Mouse (Mus musculus) small intestine, adult 2 months (tissue): Measurements from ENCODE around the gene Eef1akmt3. TPM values are rescaled to one million over a fixed set of nuclear protein-coding genes. Genes with fewer than 3 reads are reported as not detected.
"Not testable (repeated sequence)": the region's sequence is repeated elsewhere in the genome, so short reads cannot be mapped to it uniquely, and the experiment has no call there.

ENCODE experiments used
- H3K27ac ChIP-seq: fragments of 200-500 bp; 2 replicates; pipeline ENCODE4 v1.5.1; 2012; ENCODE audit warnings: low read depth, low read length, control low read depth, inconsistent platforms; ENCODE audit not compliant: insufficient read depth
- H3K27me3 ChIP-seq: fragments of 200-500 bp; 2 replicates; pipeline ENCODE4 v1.6.1; 2012; ENCODE audit warnings: mild to moderate bottlenecking, moderate library complexity, low read length, inconsistent platforms; ENCODE audit not compliant: control insufficient read depth, insufficient read depth
- H3K36me3 ChIP-seq: fragments of 200-500 bp; 2 replicates; pipeline ENCODE4 v1.6.1; 2012; ENCODE audit warnings: mild to moderate bottlenecking, low read length, control low read depth, inconsistent platforms; ENCODE audit not compliant: control insufficient read depth, insufficient read depth
- H3K4me1 ChIP-seq: fragments of 200-500 bp; 2 replicates; pipeline ENCODE4 v1.6.1; 2012; ENCODE audit warnings: low read length, inconsistent platforms, mixed read lengths; ENCODE audit not compliant: control insufficient read depth, insufficient read depth, insufficient read length
- H3K4me3 ChIP-seq: fragments of 200-500 bp; 2 replicates; pipeline ENCODE4 v1.5.1; 2012; ENCODE audit warnings: low read depth, mild to moderate bottlenecking, control low read depth, inconsistent platforms, low read length, moderate library complexity
- CTCF ChIP-seq: fragments of 200-500 bp; IDR thresholded peaks from 2 replicates; pipeline ENCODE4 v1.5.1; 2012; ENCODE audit warnings: low read depth, mild to moderate bottlenecking, control low read depth, inconsistent platforms, low read length, moderate library complexity, mixed read lengths; ENCODE audit not compliant: insufficient replicate concordance, insufficient read length; ENCODE audit errors: extremely low read depth
- POLR2A ChIP-seq: fragments of 200-500 bp; IDR thresholded peaks from 2 replicates; pipeline ENCODE4 v1.6.1; 2012; ENCODE audit warnings: low read depth, mild to moderate bottlenecking, control low read depth, inconsistent platforms, low read length, moderate library complexity
- WGBS: fragments of 180-500 bp; shearing (Covaris S2); methylation state at CpG from one replicate; pipeline ENCODE4 v1.1.7; 2018; 5-methylcytosine and 5-hydroxymethylcytosine counted together
- polyA plus RNA-seq: library from polyadenylated mRNA; depleted of rRNA; stranded (reverse); fragments of >200 nt; gene quantifications from 2 replicates; pipeline ENCODE4 v1.2.3, GENCODE M21; 2012

Eef1akmt3 gene
- polyA plus RNA-seq, 1 experiment, result 1.2 TPM

DNA sequence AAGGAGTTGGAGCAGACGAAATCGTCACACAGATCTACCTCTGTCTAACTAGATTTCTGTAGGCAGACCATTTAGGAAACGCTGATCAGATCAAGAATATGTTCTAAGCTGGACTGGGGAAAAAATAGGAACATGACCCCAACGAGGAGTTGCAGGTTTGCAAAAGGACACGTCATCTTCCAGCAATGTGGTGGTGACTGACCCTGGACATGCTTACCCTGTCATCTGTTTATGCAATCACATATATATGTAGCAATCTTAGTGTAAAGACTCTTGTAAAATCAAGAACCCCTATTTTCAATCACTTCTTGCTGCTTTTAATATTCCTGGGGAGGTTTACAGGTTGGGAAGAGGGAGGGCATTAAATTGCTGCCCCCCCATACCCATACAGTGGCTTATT is 21.2 kb upstream of the Eef1akmt3 start:
- Histone ChIP-seq H3K36me3 (peaks cover 17% of the 10 kb centered on the region), H3K4me1 (peaks cover 19% of the 10 kb centered on the region), H3K4me3 (no peak overlapping the region), H3K27me3 (peaks cover 9% of the 10 kb centered on the region), H3K27ac (no peak overlapping the region)
- TF ChIP-seq POLR2A (no peak), CTCF (no peak)
- WGBS, result 66% methylated on average over 5 of the region's 5 CpGs

DNA sequence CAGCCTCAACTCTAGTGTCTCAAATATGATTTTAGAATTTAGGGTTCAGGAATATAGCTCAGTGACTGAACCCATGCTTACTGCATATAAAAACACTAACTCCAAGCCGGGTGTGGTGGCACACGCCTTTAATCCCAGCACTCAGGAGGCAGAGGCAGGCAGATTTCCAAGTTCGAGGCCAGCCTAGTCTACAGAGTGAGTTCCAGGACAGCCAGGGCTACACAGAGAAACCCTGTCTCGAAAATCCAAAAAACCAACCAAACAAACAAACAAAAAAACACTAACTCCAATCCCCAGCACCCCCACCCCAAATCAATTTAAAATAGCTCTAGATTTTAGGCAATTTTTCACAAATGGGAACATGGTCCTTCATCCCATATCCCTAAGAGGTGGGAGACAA is 20.8 kb upstream of the Eef1akmt3 start:
- H3K27me3 ChIP-seq, H3K27ac ChIP-seq, H3K4me3 ChIP-seq: not testable (repeated sequence)
- 75% methylated on average over 4 of the region's 4 CpGs for WGBS
- H3K36me3 ChIP-seq, result peaks cover 13% of the 10 kb centered on the region
- H3K4me1 ChIP-seq, result peaks cover 19% of the 10 kb centered on the region

DNA sequence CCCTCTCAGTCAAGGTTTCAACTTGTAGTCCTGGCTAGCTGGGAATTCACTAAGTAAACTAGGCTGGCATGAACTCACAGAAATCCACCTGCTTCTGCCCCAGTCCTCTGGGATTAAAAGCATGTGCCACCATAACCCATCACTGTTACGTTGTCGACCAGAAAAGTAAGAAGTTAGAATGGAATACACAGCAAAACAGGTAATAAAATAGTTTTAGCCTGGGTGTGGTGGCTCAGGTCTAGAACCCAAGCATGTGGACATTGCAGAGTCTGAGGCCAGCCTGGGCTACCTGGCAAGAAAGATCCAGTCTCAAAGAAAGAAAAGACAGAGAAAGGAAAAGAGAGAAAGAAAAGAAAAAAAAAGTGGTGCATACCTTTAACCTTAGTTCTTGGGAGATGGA is 20.2 kb upstream of the Eef1akmt3 start:
- Histone ChIP-seq H3K4me1 (peaks cover 15% of the 10 kb centered on the region), H3K27ac (no peak overlapping the region), H3K4me3 (no peak overlapping the region), H3K27me3 (peaks cover 9% of the 10 kb centered on the region), H3K36me3 (peaks cover 8% of the 10 kb centered on the region)
- WGBS, result 79% methylated on average over 2 of the region's 2 CpGs
- TF ChIP-seq CTCF (no peak), POLR2A (no peak)

DNA sequence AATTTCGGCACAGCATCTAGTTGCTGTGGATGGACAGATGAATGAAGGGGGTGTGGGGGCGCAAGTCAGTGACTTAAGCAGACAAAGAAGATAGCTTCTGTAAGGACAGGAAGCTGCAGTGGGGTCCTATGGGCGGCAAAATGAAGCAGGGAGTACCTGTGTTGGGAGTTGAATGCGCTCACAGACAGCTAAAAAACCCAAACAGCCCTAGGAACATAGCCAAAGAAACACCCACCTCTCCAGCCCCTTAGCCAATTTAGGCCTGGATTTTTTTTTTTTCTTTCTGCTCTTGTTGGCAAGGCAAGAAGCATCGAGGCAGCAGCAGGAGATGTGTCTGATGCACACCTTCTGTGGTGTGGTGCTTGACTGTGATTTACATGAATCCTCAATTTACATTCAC is 19.8 kb upstream of the Eef1akmt3 start:
- Histone ChIP-seq H3K36me3 (peaks cover 11% of the 10 kb centered on the region), H3K27ac (no peak overlapping the region), H3K4me3 (no peak overlapping the region), H3K27me3 (peaks cover 9% of the 10 kb centered on the region), H3K4me1 (peaks cover 13% of the 10 kb centered on the region)
- WGBS, result 79% methylated on average over 5 of the region's 5 CpGs
- TF ChIP-seq POLR2A, result no peak
- no peak for TF ChIP-seq CTCF

- H3K27ac ChIP-seq, result no peak within 1 kb of the TSS
- WGBS, result 1% methylated on average over 61 of the region's 72 CpGs
- no peak for TF ChIP-seq POLR2A
- TF ChIP-seq CTCF, result no peak
- H3K4me1 ChIP-seq, result peaks cover 11% of the 10 kb centered on the region
- peak within 1 kb of the TSS; percentile 75 for H3K4me3 ChIP-seq
- peaks cover 10% of the 10 kb centered on the region for H3K36me3 ChIP-seq
- peaks cover 9% of the 10 kb centered on the region for H3K27me3 ChIP-seq
Observed at GRCm38 (mm10) chr10:127059968-127060916, 18.9 kb upstream of the Eef1akmt3 start, which contains the start of gene March9. Gene March9, minus strand, starts transcription at chr10:127060184.

- peaks cover 6% of the 10 kb centered on the region; the same call in 1 of the 2 replicates for H3K36me3 ChIP-seq
- WGBS, result 1% methylated on average over 57 of the region's 92 CpGs
- H3K4me1 ChIP-seq, result peaks cover 9% of the 10 kb centered on the region
- peak overlapping the region; percentile 75 for H3K4me3 ChIP-seq
- H3K27ac ChIP-seq, result no peak overlapping the region
- TF ChIP-seq CTCF (no peak), POLR2A (no peak)
- H3K27me3 ChIP-seq, result peaks cover 9% of the 10 kb centered on the region
Observed at GRCm38 (mm10) chr10:127059174-127059967, 18.1 kb upstream of the Eef1akmt3 start.

DNA sequence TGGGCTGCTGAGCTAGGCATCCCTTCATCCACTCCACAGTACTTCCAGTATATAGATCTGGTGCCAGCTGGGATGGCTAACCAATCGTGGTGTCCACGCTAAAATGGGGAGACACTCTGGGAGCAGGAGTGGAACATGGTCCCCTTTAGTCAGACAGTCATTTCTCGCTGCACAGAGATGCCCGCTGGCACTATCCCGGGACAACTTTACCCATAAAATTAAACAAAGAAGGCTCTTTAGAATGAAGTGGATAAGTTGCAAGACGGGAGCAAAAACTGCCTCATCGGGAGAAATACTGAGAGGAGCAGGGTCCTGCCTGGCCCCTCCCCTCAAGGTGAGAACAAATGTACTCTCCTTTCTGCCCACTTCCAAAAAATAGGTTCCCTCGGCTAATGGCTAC is 17.4 kb upstream of the Eef1akmt3 start:
- TF ChIP-seq POLR2A (no peak), CTCF (no peak)
- Histone ChIP-seq H3K27ac (no peak overlapping the region), H3K4me1 (peaks cover 7% of the 10 kb centered on the region), H3K4me3 (peak overlapping the region; percentile 75; the same call in 1 of the 2 replicates), H3K27me3 (peaks cover 9% of the 10 kb centered on the region), H3K36me3 (peaks cover 6% of the 10 kb centered on the region; the same call in 1 of the 2 replicates)
- WGBS, result 1% methylated on average over 8 of the region's 8 CpGs
